Mouse (Mus musculus) limb, embryonic 13.5 days (tissue): ENCODE data around the gene Hrh1. TPM values are rescaled to one million over a fixed set of nuclear protein-coding genes. Genes with fewer than 3 reads are reported as not detected.

Experiments
- ATAC-seq: fragments of 200-750 bp; cut with Nextera tagmentation; 2 replicates; pipeline ENCODE4 v1.8.0; 2017; ENCODE audit warnings: low read depth, moderate number of reproducible peaks, moderate TSS enrichment; ENCODE audit not compliant: low FRiP score
- H3K27ac ChIP-seq: fragments of 300-500 bp; sonication (generic); 2 replicates; pipeline ENCODE4 v1.5.1; 2015; ENCODE audit warnings: inconsistent platforms, mild to moderate bottlenecking, moderate library complexity
- H3K27me3 ChIP-seq: fragments of 300-500 bp; sonication (generic); 2 replicates; pipeline ENCODE4 v1.6.1; 2015; ENCODE audit warnings: mild to moderate bottlenecking, inconsistent platforms
- H3K36me3 ChIP-seq: fragments of 300-500 bp; sonication (generic); 2 replicates; pipeline ENCODE4 v1.6.1; 2015; ENCODE audit warnings: inconsistent platforms, mild to moderate bottlenecking, moderate library complexity
- H3K4me1 ChIP-seq: fragments of 300-500 bp; sonication (generic); 2 replicates; pipeline ENCODE4 v1.6.1; 2015; ENCODE audit warnings: inconsistent platforms
- H3K4me2 ChIP-seq: fragments of 300-500 bp; sonication (generic); replicated peaks from 2 replicates; pipeline ENCODE4 v1.6.1; 2015; ENCODE audit warnings: inconsistent platforms, mild to moderate bottlenecking, moderate library complexity
- H3K4me3 ChIP-seq: fragments of 300-500 bp; sonication (generic); 2 replicates; pipeline ENCODE4 v1.5.1; 2015; ENCODE audit warnings: moderate library complexity, mild to moderate bottlenecking, inconsistent platforms
- H3K9ac ChIP-seq: fragments of 300-500 bp; sonication (generic); 2 replicates; pipeline ENCODE4 v1.6.1; 2015; ENCODE audit warnings: mild to moderate bottlenecking, inconsistent platforms
- H3K9me3 ChIP-seq: fragments of 300-500 bp; sonication (generic); 2 replicates; pipeline ENCODE4 v1.6.1; 2016; ENCODE audit warnings: inconsistent platforms
- WGBS: fragments of 180-500 bp; shearing (Covaris S2); methylation state at CpG from one replicate; pipeline ENCODE4 v1.1.7; 2015; 5-methylcytosine and 5-hydroxymethylcytosine counted together
- polyA plus RNA-seq: library from polyadenylated mRNA; unstranded; fragments of >200 nt; fragmentation: Nextera tagmentation; extraction: Ambion mirVana; gene quantifications from 2 replicates; pipeline ENCODE4 v1.2.1, GENCODE M21; 2015

Gene Hrh1
- polyA plus RNA-seq, 1 experiment from 2014 or later = 0.27 TPM

- Histone ChIP-seq H3K27me3 (no peaks in the 10 kb centered on the region), H3K4me3 (no peak overlapping the region), H3K27ac (no peak overlapping the region), H3K4me2 (no peak overlapping the region), H3K4me1 (no peaks in the 10 kb centered on the region), H3K9ac (no peak overlapping the region), H3K36me3 (no peaks in the 10 kb centered on the region), H3K9me3 (peaks cover 11% of the 10 kb centered on the region)
- WGBS = 40% methylated on average over 10 of the region's 10 CpGs
- ATAC-seq = no peak
Measured at GRCm38 (mm10) chr6:114440788-114441453, 43.2 kb downstream of the Hrh1 start.

DNA sequence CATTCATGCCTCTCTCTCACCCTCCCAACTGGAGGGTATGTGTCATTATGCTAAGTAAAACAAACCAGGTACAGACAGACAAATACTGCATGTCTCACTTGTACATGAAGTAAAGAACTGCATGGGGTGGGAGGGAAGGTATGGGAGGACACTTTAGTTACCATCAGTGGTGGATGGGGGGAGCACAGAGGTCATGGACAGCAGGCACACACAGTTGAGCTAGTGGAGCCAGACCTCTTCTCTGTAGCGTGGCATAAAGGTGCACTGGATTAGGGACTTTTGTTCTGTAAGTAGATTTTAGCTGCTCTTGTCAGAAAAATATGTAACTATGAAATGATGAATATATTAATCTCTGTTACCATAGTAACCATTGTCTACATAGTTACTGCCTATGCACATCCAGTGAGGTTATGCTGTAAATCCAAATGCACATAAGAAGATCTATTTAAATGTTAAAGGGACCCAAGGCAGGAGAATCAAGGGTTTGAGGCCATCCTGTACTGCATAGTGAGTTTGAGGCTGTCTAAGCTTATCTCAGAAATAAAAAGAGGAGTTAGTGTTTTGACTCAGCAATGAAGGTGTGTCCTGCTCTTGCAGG is 46.6 kb downstream of the Hrh1 start:
- Histone ChIP-seq H3K4me3 (no peak overlapping the region), H3K27me3 (no peaks in the 10 kb centered on the region), H3K4me1 (no peaks in the 10 kb centered on the region), H3K4me2 (no peak overlapping the region), H3K36me3 (no peaks in the 10 kb centered on the region), H3K9ac (no peak overlapping the region), H3K27ac (no peak overlapping the region), H3K9me3 (peaks cover 11% of the 10 kb centered on the region)
- ATAC-seq = no peak
- 83% methylated on average over 1 of the region's 1 CpGs for WGBS

- peaks cover 5% of the 10 kb centered on the region; the same call in 1 of the 2 replicates for H3K9me3 ChIP-seq
- ATAC-seq = no peak
- no peaks in the 10 kb centered on the region for H3K4me1 ChIP-seq
- no peak overlapping the region for H3K27ac ChIP-seq
- H3K9ac ChIP-seq = no peak overlapping the region
- H3K36me3 ChIP-seq = no peaks in the 10 kb centered on the region
- WGBS = 71% methylated on average over 3 of the region's 3 CpGs
- H3K4me3 ChIP-seq = no peak overlapping the region
- H3K4me2 ChIP-seq = no peak overlapping the region
- H3K27me3 ChIP-seq = no peaks in the 10 kb centered on the region
Measured at GRCm38 (mm10) chr6:114444976-114445375, 47.2 kb downstream of the Hrh1 start.

DNA sequence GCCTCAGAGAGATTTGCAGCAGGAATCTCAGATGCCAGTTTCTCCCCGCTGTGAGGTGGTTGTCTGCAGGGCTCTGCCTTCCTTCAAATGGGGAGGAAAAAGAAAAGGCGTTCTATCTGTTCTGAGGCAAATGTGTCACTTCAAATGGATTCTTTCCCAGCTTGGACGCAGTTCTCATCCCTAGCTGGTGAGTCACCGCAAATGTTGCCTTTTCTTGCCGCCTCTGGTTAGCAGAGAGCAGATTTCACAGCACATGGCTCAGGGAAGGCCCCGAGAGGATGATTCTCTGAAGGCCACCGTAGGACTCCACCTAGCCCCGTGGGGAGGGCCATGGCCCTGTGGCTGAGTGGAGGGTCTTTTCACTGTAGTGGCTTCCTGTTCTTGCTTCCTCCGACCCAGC is 51.2 kb downstream of the Hrh1 start:
- H3K4me2 ChIP-seq = no peak overlapping the region
- no peak for ATAC-seq

GRCm38 (mm10) chr6:114455267-114455666 is 57.5 kb downstream of the Hrh1 start:
- H3K4me3 ChIP-seq = no peak overlapping the region
- no peaks in the 10 kb centered on the region for H3K9me3 ChIP-seq
- no peak overlapping the region for H3K4me2 ChIP-seq
- peaks cover 14% of the 10 kb centered on the region for H3K4me1 ChIP-seq
- H3K36me3 ChIP-seq = no peaks in the 10 kb centered on the region
- H3K27ac ChIP-seq = no peak overlapping the region
- peaks cover 3% of the 10 kb centered on the region; the same call in 1 of the 2 replicates for H3K27me3 ChIP-seq
- no peak for ATAC-seq
- 91% methylated on average over 4 of the region's 4 CpGs for WGBS
- no peak overlapping the region for H3K9ac ChIP-seq

More for the DNA sequence above, 51.2 kb downstream of the Hrh1 start:
- no peaks in the 10 kb centered on the region for H3K9me3 ChIP-seq
- H3K27me3 ChIP-seq = peaks cover 3% of the 10 kb centered on the region; the same call in 1 of the 2 replicates
- H3K4me1 ChIP-seq = no peaks in the 10 kb centered on the region
- H3K9ac ChIP-seq = no peak overlapping the region
- no peak overlapping the region for H3K27ac ChIP-seq
- WGBS = 77% methylated on average over 9 of the region's 9 CpGs
- H3K36me3 ChIP-seq = no peaks in the 10 kb centered on the region
- H3K4me3 ChIP-seq = no peak overlapping the region

- H3K9me3 ChIP-seq = no peaks in the 10 kb centered on the region
- no peak overlapping the region for H3K9ac ChIP-seq
- H3K4me1 ChIP-seq = peaks cover 14% of the 10 kb centered on the region
- H3K4me3 ChIP-seq = no peak overlapping the region
- no peaks in the 10 kb centered on the region for H3K36me3 ChIP-seq
- no peak for ATAC-seq
- 40% methylated on average over 12 of the region's 12 CpGs for WGBS
- peaks cover under 1% of the 10 kb centered on the region; the same call in 1 of the 2 replicates for H3K27me3 ChIP-seq
- no peak overlapping the region for H3K27ac ChIP-seq
- H3K4me2 ChIP-seq = no peak overlapping the region
Measured at GRCm38 (mm10) chr6:114456255-114457042, 58.7 kb downstream of the Hrh1 start.

DNA sequence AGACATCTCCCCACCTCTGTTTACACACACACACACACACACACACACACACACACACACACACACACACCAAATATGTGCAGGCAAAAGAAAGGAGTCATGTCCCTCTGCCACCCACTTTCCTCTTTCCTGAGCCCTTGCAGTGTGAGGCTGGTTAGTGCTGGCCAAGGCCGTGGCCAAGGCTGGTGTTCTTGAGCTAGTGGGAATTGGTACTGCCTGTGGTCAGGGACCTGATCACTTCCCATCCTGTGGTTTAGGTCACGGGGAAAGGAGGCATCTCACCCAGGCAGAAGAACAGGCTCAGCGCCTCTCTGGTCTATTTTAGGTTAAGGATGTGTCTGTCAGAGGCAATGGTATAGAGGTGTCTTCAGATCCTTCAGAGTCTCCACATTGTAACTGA is 59.6 kb downstream of the Hrh1 start:
- 85% methylated on average over 3 of the region's 3 CpGs for WGBS
- no peak for ATAC-seq

DNA sequence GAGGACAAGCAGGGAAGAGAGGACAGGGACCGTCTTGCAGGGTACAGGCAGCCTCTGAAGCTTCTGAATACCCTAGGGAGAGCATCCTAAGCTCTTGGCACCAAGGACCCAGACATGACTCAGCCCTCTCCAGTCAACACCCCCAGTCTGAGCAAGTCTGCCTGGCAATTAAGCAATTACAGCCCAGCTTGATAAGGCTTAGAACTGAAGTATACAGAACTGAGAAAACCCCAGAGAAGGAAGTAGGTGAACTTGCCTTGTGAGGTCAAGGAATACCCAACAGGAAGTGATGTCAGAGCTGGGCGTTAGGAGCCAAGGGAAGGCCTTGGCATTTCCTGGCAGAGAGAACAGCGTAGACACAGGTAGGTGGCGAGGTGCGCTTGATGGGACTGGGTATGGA is 60.5 kb downstream of the Hrh1 start:
- Histone ChIP-seq H3K4me1 (peaks cover 14% of the 10 kb centered on the region), H3K9ac (no peak overlapping the region), H3K27ac (no peak overlapping the region), H3K36me3 (no peaks in the 10 kb centered on the region), H3K9me3 (no peaks in the 10 kb centered on the region), H3K27me3 (no peaks in the 10 kb centered on the region), H3K4me3 (no peak overlapping the region), H3K4me2 (no peak overlapping the region)
- WGBS = 83% methylated on average over 5 of the region's 5 CpGs
- no peak for ATAC-seq

More for the DNA sequence above, 59.6 kb downstream of the Hrh1 start:
- H3K36me3 ChIP-seq = no peaks in the 10 kb centered on the region
- H3K27ac ChIP-seq = no peak overlapping the region
- no peak overlapping the region for H3K4me2 ChIP-seq
- H3K4me3 ChIP-seq = no peak overlapping the region
- no peaks in the 10 kb centered on the region for H3K9me3 ChIP-seq
- peaks cover 14% of the 10 kb centered on the region for H3K4me1 ChIP-seq
- no peak overlapping the region for H3K9ac ChIP-seq
- no peaks in the 10 kb centered on the region for H3K27me3 ChIP-seq

GRCm38 (mm10) chr6:114459969-114460368 is 62.2 kb downstream of the Hrh1 start:
- H3K27me3 ChIP-seq = no peaks in the 10 kb centered on the region
- no peak for ATAC-seq
- H3K9me3 ChIP-seq = no peaks in the 10 kb centered on the region
- 71% methylated on average over 2 of the region's 2 CpGs for WGBS
- no peaks in the 10 kb centered on the region for H3K36me3 ChIP-seq
- peaks cover 14% of the 10 kb centered on the region for H3K4me1 ChIP-seq
- H3K27ac ChIP-seq = no peak overlapping the region
- no peak overlapping the region for H3K4me2 ChIP-seq
- no peak overlapping the region for H3K4me3 ChIP-seq
- H3K9ac ChIP-seq = no peak overlapping the region

DNA sequence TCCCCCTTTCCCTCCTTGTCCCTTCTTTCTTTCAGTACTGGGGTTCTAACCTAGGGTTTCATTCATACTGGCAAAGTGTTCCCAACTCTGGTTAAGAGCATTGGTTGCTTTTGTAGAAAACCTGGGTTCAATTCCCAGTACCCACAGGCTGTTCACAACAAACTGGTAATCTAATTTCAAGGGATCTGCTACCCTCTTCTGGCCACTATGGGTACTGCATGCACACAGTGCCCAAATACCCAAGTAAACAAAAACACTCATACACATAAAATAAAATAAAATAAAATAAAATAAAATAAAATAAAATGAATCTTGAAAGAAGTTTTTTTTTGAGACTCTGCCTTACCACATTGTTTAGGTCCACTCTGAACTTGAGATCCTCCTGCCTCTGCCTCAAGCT is 63.8 kb downstream of the Hrh1 start:
- Histone ChIP-seq H3K27me3 (no peaks in the 10 kb centered on the region), H3K4me2 (no peak overlapping the region), H3K36me3 (no peaks in the 10 kb centered on the region), H3K9me3 (0 out of 2 replicates have a peak, but pooled peaks cover 3% of the 10 kb centered on the region), H3K9ac (no peak overlapping the region), H3K4me1 (peaks cover 14% of the 10 kb centered on the region), H3K27ac (no peak overlapping the region), H3K4me3 (no peak overlapping the region)
- ATAC-seq = no peak

DNA sequence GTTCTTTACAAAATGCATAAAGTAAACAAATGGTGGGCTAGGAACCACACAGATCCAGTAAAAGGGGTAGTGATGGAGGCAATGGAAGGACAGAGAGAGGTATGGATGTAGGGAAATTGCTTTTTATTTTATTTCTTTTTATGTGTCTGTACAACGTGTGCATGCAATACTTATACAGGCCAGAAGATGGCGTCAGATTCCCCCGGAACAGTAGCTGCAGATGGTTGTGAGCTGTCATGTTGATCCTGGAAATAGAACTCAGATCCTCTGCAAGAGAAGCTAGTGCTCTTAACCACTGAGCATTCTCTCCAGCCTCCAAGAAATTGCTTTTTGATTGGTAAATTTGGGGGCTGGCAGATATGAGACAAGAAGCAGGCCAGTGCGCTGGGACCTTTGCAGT is 65.0 kb downstream of the Hrh1 start:
- Histone ChIP-seq H3K4me2 (no peak overlapping the region), H3K27me3 (no peaks in the 10 kb centered on the region), H3K9ac (no peak overlapping the region), H3K4me1 (peaks cover 10% of the 10 kb centered on the region), H3K9me3 (0 out of 2 replicates have a peak, but pooled peaks cover 3% of the 10 kb centered on the region), H3K36me3 (no peaks in the 10 kb centered on the region), H3K4me3 (no peak overlapping the region), H3K27ac (no peak overlapping the region)
- ATAC-seq = no peak
- 26% methylated on average over 4 of the region's 4 CpGs for WGBS

DNA sequence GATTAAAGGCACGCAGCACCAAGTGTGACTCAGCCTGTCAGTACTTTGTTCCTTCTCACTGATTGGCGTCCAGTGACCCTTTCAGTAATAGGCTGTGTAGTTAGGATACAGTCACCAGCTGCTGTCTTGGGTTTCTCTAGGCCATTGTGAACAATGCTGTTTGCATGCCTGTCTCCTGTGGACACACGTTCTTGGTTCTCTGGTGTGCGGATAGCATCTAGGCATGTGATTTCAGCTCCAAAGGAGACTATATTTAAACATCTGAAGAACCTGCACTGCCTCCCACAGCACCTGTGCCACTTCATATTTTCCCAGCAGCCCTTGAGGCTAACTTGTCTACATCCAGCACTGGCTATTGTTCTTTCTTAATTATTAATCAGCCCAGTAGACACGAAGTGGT is 75.8 kb downstream of the Hrh1 start:
- Histone ChIP-seq H3K4me3 (no peak overlapping the region), H3K36me3 (no peaks in the 10 kb centered on the region), H3K4me1 (peaks cover 1% of the 10 kb centered on the region; the same call in 1 of the 2 replicates), H3K9ac (no peak overlapping the region), H3K27ac (no peak overlapping the region), H3K27me3 (no peaks in the 10 kb centered on the region; the same call in 1 of the 2 replicates), H3K9me3 (no peaks in the 10 kb centered on the region), H3K4me2 (no peak overlapping the region)
- no peak for ATAC-seq
- WGBS = 67% methylated on average over 5 of the region's 5 CpGs
